In genomic region chr6:84959520-84959919, GRCm38 (mm10) we compare ENCODE assay signal across 21 mouse cellular contexts.
A peak's percentile ranks its signal among the peaks of the same experiment; 100 is the strongest.
DNase-seq lines count a peak whose midpoint lies in the region; ATAC-seq lines count a peak whose summit lies in the region.
"Had no signal": no experiment of that assay in that cellular context is flagged by ENCODE, and none has a peak within 500 bp of the region (broad histone marks: within the 10 kb centered on the region; RNA-seq: fewer than 3 reads in every experiment).

No protein-coding gene starts in this region.

- H3K36me3 ChIP-seq in neural tube, embryonic 13.5 days, result no peaks in the 10 kb centered on the region
- H3K36me3 ChIP-seq in embryonic facial prominence, embryonic 13.5 days, result no peaks in the 10 kb centered on the region
- H3K36me3 ChIP-seq in limb, embryonic 12.5 days, result no peaks in the 10 kb centered on the region
- H3K36me3 ChIP-seq: heart, embryonic 13.5 days; kidney, embryonic 15.5 days; limb, embryonic 15.5 days; midbrain, embryonic 10.5 days had no signal

- intact Hi-C loops in left cerebral cortex, postnatal 25 days (cut with DNase I), result no loop called here
- intact Hi-C loops in heart, postnatal 14 days (cut with DNase I), result no loop called here

- no peak for ATAC-seq in neural tube, embryonic 13.5 days (ENCODE audit: low read depth)
- ATAC-seq in embryonic facial prominence, embryonic 13.5 days (ENCODE audit: insufficient number of reproducible peaks, insufficient read depth, low FRiP score, low TSS enrichment, low read depth), result no peak
- 0 out of 2 replicates have a peak, but pooled peaks have one; percentile 56 for ATAC-seq in limb, embryonic 12.5 days (ENCODE audit: insufficient number of reproducible peaks, insufficient read depth, low FRiP score, low TSS enrichment, low read depth)
- ATAC-seq: hindbrain, postnatal 0 days; intestine, postnatal 0 days had no signal

- no peak overlapping the region for H3K4me2 ChIP-seq in neural tube, embryonic 13.5 days
- no peak overlapping the region for H3K4me2 ChIP-seq in embryonic facial prominence, embryonic 13.5 days
- no peak overlapping the region for H3K4me2 ChIP-seq in limb, embryonic 12.5 days
- H3K4me2 ChIP-seq: heart, embryonic 13.5 days; kidney, embryonic 15.5 days; limb, embryonic 15.5 days had no signal

- 0 out of 2 replicates have a peak overlapping the region, but pooled peaks have one; percentile 9 for H3K27ac ChIP-seq in neural tube, embryonic 13.5 days (replicated peaks)
- peak overlapping the region; percentile 45; the same call in 1 of the 2 replicates for H3K27ac ChIP-seq in embryonic facial prominence, embryonic 13.5 days
- 0 out of 2 replicates have a peak overlapping the region, but pooled peaks have one; percentile 42 for H3K27ac ChIP-seq in limb, embryonic 12.5 days
- H3K27ac ChIP-seq: heart, embryonic 13.5 days; hindbrain, postnatal 0 days; kidney, embryonic 15.5 days; limb, embryonic 15.5 days; midbrain, embryonic 10.5 days had no signal

- H3K9me3 ChIP-seq in neural tube, embryonic 13.5 days, result no peaks in the 10 kb centered on the region
- H3K9me3 ChIP-seq in embryonic facial prominence, embryonic 13.5 days, result no peaks in the 10 kb centered on the region
- H3K9me3 ChIP-seq in limb, embryonic 12.5 days, result no peaks in the 10 kb centered on the region
- H3K9me3 ChIP-seq: heart, embryonic 13.5 days; kidney, embryonic 15.5 days; limb, embryonic 15.5 days; midbrain, embryonic 10.5 days had no signal

- WGBS in neural tube, embryonic 13.5 days, result 80% methylated on average over 2 of the region's 2 CpGs
- WGBS in embryonic facial prominence, embryonic 13.5 days, result 32% methylated on average over 2 of the region's 2 CpGs
- 35% methylated on average over 2 of the region's 2 CpGs for WGBS in limb, embryonic 12.5 days

- no peaks in the 10 kb centered on the region for H3K27me3 ChIP-seq in neural tube, embryonic 13.5 days
- no peaks in the 10 kb centered on the region for H3K27me3 ChIP-seq in embryonic facial prominence, embryonic 13.5 days
- H3K27me3 ChIP-seq in limb, embryonic 12.5 days, result no peaks in the 10 kb centered on the region
- H3K27me3 ChIP-seq: heart, embryonic 13.5 days; kidney, embryonic 15.5 days; limb, embryonic 15.5 days had no signal

- no peak overlapping the region for H3K4me3 ChIP-seq in neural tube, embryonic 13.5 days
- H3K4me3 ChIP-seq in embryonic facial prominence, embryonic 13.5 days, result no peak overlapping the region
- no peak overlapping the region for H3K4me3 ChIP-seq in limb, embryonic 12.5 days (replicated peaks)
- H3K4me3 ChIP-seq: heart, embryonic 13.5 days; kidney, embryonic 15.5 days; limb, embryonic 15.5 days; midbrain, embryonic 10.5 days had no signal

- DNase-seq in neural tube, embryonic 10.5 days (ENCODE audit: extremely low spot score, low spot score), result no peak
- no peak for DNase-seq in left cerebral cortex, postnatal 25 days (ENCODE audit: low spot score in 2 of 2)
- DNase-seq in cerebellum, adult 11 months, result no peak
- no peak for DNase-seq in heart, postnatal 14 days
- DNase-seq: adrenal gland, adult 8-10 months; cerebellum, adult 9-11 months; heart, adult 18-20 months; heart, postnatal 4 days; kidney, postnatal 4 days; right cerebral cortex, postnatal 14 days; spleen, adult 18-20 months; thymus, adult 2 months had no signal

- no peak overlapping the region for H3K9ac ChIP-seq in neural tube, embryonic 13.5 days
- H3K9ac ChIP-seq in embryonic facial prominence, embryonic 13.5 days, result no peak overlapping the region
- no peak overlapping the region for H3K9ac ChIP-seq in limb, embryonic 12.5 days (replicated peaks)
- H3K9ac ChIP-seq: heart, embryonic 13.5 days; kidney, embryonic 15.5 days; limb, embryonic 15.5 days had no signal

- H3K4me1 ChIP-seq in neural tube, embryonic 13.5 days (replicated peaks), result peaks cover 16% of the 10 kb centered on the region; the same call in 1 of the 2 replicates
- peaks cover 14% of the 10 kb centered on the region for H3K4me1 ChIP-seq in embryonic facial prominence, embryonic 13.5 days
- no peaks in the 10 kb centered on the region; the same call in 1 of the 2 replicates for H3K4me1 ChIP-seq in limb, embryonic 12.5 days (replicated peaks)
